Mouse (Mus musculus) left cerebral cortex, adult 2 months (tissue): ENCODE measurements at regions not wholly inside any gene's neighbourhood (a gene's known extent, or its start where the extent isn't known, plus 50 kb on each side); places are given as distances from the start of the nearest gene placed in this dataset.

Experiments
- DNase-seq, 2 experiments: peaks; one replicate each; pipeline ENCODE4 v3.0.0; 2021 to 2022; ENCODE audit warnings: low spot score in 2 of 2, mixed read lengths in 1 of 2; ENCODE audit errors: extremely low spot score in 1 of 2
- H3K27ac ChIP-seq: fragments of 200-600 bp; 2 replicates; pipeline ENCODE4 v1.8.1; 2022
- H3K4me3 ChIP-seq: fragments of 200-600 bp; 2 replicates; pipeline ENCODE4 v1.8.1; 2022
- CTCF ChIP-seq: fragments of 200-600 bp; IDR thresholded peaks from 2 replicates; pipeline ENCODE4 v1.8.1; 2022; ENCODE audit warnings: antibody characterized with exemption, mild to moderate bottlenecking, moderate library complexity
- intact Hi-C: fragments of 180-260 bp; cut with DNase I; formaldehyde crosslinking; loops from one replicate; pipeline ENCODE4 v1.15.1; 2025

- DNase-seq: no peak
- TF ChIP-seq CTCF: no peak
Measured at GRCm38 (mm10) chr11:24652852-24653251, 575.0 kb downstream of the Bcl11a start.

DNA sequence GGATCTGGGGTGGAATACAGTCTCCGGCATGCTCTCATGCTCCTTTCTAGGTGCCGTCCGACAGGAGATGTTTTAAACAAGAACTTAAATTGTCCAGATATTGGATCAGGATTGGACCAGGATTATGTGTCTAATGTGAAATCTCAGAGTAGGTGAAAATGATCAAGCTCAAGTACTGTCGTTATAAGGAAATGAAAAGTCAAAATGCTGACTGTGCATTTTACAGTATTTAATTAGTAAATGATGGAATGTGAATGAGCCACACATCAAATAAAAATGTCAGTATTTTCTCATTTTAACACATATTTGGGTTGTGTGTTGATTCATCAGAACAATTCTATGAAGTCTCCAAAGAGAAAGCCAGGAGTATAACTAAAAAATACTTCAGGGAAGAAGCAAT, 586.2 kb downstream of the Bcl11a start:
- no peak overlapping the region for H3K4me3 ChIP-seq
- intact Hi-C loops: no loop called here

More at GRCm38 (mm10) chr11:24652852-24653251, 575.0 kb downstream of the Bcl11a start:
- Histone ChIP-seq H3K4me3 (no peak overlapping the region), H3K27ac (no peak overlapping the region)
- intact Hi-C loops: no loop called here

DNA sequence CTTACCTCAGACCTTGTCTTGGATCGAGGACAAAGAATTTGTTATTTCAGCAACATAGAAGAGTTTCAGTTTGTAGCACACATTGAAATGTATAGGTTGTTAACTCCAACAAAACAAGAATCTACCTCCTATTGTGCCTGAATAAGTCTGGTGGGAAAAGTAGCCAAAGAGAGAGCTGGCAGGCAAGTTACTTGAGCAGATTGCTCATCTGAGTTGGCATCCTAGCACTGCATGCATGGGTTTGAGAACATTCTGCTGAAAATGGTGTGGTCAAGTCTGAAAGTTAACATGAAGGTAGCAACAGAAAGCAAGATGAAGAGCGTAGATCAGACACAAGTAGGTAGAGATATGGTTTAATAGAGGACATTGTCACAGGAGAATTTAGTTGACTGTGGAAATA, 587.5 kb downstream of the Bcl11a start:
- H3K27ac ChIP-seq: no peak overlapping the region
- intact Hi-C loops: no loop called here
- TF ChIP-seq CTCF: no peak
- no peak for DNase-seq
- H3K4me3 ChIP-seq: no peak overlapping the region

More for the DNA sequence above, 586.2 kb downstream of the Bcl11a start:
- H3K27ac ChIP-seq: no peak overlapping the region
- TF ChIP-seq CTCF: no peak
- DNase-seq: no peak

- Histone ChIP-seq H3K27ac (no peak overlapping the region), H3K4me3 (no peak overlapping the region)
- no peak for DNase-seq
- intact Hi-C loops: no loop called here
- TF ChIP-seq CTCF: no peak
Measured at GRCm38 (mm10) chr11:24671662-24672061, 593.8 kb downstream of the Bcl11a start.

GRCm38 (mm10) chr11:24673248-24674207, 595.7 kb downstream of the Bcl11a start:
- no peak overlapping the region for H3K27ac ChIP-seq
- no peak overlapping the region for H3K4me3 ChIP-seq
- TF ChIP-seq CTCF: no peak
- no peak for DNase-seq
- intact Hi-C loops: no loop called here

DNA sequence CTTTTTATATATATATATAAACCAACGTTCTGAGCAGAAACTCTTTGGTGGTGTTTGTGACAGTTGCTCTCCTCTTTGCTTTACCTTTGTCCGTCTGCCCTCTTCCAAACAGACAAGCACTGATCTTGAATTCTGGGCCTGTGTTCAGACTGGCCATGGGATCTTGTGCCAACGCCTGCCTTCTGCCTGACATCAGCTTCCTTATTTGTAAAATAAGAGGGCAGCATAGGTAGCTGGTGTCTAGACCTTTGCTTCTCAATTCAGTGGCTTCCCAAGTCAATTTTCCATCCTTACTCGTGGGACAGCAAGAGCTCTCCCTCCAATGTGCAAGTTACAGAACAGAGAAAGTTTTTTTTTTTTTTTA, 596.3 kb downstream of the Bcl11a start:
- no peak overlapping the region for H3K27ac ChIP-seq
- DNase-seq: no peak
- intact Hi-C loops: no loop called here
- H3K4me3 ChIP-seq: no peak overlapping the region
- no peak for TF ChIP-seq CTCF

GRCm38 (mm10) chr11:24677016-24677415, 599.2 kb downstream of the Bcl11a start:
- TF ChIP-seq CTCF: no peak
- no peak overlapping the region for H3K27ac ChIP-seq
- H3K4me3 ChIP-seq: no peak overlapping the region
- DNase-seq: no peak
- intact Hi-C loops: no loop called here

- DNase-seq: no peak
- intact Hi-C loops: no loop called here
- no peak overlapping the region for H3K4me3 ChIP-seq
- TF ChIP-seq CTCF: no peak
- no peak overlapping the region for H3K27ac ChIP-seq
Measured at GRCm38 (mm10) chr11:24679581-24679980, 601.7 kb downstream of the Bcl11a start.

DNA sequence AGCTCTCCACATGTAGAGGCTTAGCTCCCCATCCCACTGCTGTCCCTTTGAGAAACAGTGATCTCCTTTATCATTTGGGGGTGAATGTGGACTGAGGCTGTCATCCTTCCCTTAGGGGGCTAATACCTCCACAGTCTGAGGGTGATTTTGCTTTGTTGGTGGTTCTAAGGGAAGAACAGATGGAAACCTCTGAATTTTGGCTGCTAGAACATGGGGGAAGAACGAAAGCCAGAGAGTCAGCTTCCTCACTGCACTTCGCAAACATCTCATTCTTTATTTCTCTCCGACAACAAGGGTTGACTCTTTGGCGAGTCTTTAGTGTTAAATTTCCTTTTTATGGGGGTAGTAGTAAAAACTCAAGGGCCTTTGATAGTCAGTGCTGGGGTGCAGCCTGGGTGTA, 604.6 kb downstream of the Bcl11a start:
- DNase-seq: no peak
- Histone ChIP-seq H3K27ac (no peak overlapping the region), H3K4me3 (no peak overlapping the region)
- TF ChIP-seq CTCF: no peak
- intact Hi-C loops: no loop called here

DNA sequence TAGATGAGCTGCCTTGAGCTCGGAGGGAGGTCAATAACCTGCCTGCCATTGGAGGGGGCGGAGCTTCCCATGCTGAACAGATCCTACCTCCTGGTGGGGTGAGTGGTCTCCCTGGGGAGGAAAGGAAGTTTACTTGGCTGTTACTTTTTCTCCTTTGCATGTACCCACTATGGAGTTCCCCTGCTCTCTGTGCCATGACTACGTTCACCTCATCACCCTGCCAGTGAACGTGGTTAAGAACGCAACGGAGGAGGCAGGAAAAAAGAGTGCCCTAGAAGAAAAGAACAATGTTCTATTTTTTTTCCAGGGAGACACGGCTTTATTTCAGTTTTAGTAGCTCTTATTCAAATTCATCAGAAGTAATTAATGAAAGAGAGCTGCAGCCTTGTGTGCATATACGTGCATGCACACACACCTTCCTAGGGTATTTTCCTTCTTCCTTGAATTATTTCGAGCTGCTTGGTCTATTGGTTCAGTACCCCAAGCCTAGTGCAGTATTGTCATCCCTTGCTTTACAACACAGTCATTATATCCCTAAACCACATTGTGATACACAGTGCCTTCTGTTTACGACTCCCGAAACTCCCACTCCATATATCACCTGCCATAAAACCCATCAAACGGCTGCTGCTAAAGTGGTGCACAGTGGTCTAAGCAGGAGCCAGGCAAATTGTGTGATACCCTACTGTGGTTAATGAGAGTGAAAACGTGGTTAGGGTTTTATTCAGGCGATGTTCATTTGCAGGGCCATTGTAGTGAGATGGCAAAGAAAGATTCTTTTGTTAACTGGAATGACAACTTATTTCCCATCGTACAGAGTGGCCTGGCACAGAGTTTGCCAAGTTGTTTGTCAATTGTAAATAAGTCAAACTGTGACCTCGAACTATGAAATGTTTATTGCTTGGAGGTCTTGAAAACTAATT, 608.0 kb downstream of the Bcl11a start:
- DNase-seq: no peak
- intact Hi-C loops: no loop called here
- Histone ChIP-seq H3K27ac (no peak overlapping the region), H3K4me3 (no peak overlapping the region)
- no peak for TF ChIP-seq CTCF

DNA sequence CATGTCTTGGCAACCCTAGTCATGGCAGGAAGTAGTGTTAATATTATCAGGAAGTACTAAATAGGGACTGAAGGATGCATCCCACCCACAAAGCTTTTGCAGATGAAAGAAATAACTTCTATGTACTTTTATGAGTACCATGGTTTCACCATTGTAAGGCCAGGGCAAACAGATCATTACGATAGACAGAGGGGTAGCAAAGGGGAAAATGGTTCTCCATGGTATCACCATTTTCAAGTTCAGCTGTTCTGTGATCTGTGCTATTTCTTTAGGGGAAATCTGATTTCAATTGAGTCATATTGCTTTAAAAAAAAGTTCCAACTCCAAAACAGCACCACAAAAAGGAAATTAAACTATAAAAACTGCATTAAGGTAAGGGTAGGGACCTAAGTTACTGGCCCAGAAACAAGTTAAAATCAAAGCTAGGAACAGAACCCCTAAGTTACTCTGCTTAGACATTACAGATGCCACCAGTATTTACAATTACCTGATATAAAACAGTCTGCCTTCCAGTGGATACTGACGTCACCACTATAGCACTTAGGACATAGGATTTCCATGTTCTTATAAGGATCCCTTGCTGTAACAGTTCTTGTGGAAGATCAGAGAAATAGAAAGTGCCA, 610.4 kb downstream of the Bcl11a start:
- Histone ChIP-seq H3K27ac (no peak overlapping the region), H3K4me3 (no peak overlapping the region)
- DNase-seq: no peak
- TF ChIP-seq CTCF: no peak
- intact Hi-C loops: no loop called here

- peak; percentile 21 to 25 for DNase-seq
- Histone ChIP-seq H3K4me3 (no peak overlapping the region), H3K27ac (no peak overlapping the region)
- peak; percentile 41 for TF ChIP-seq CTCF
- intact Hi-C loops: no loop called here
Measured at GRCm38 (mm10) chr11:24689807-24690333, 612.0 kb downstream of the Bcl11a start.
